8 mouse cellular contexts compared by ENCODE assay signal in genomic region chrX:134601380-134602120, GRCm38 (mm10). TPM values are rescaled to one million over a fixed set of nuclear protein-coding genes. Genes with fewer than 3 reads are reported as not detected.
DNase-seq lines count a peak whose midpoint lies in the region; ATAC-seq and TF ChIP-seq lines count a peak whose summit lies in the region.

No protein-coding gene starts in this region.

- no peak for TF ChIP-seq POLR2A in heart, adult 2 months (IDR thresholded peaks at IDR 0.05; ENCODE audit: insufficient read depth, low read depth, low read length)
- no peak for TF ChIP-seq POLR2A in brain, embryonic 14.5 days (IDR thresholded peaks at IDR 0.05; ENCODE audit: borderline replicate concordance, extremely low read depth, insufficient read depth, insufficient read length, poor library complexity, severe bottlenecking)

- H3K4me3 ChIP-seq in heart, adult 2 months: peak overlapping the region; percentile 62
- H3K4me3 ChIP-seq in hindbrain, embryonic 13.5 days: peak overlapping the region; percentile 49

- H3K27ac ChIP-seq in heart, adult 2 months: peak overlapping the region; percentile 94
- peak overlapping the region; percentile 95 for H3K27ac ChIP-seq in hindbrain, embryonic 13.5 days

- H3K27me3 ChIP-seq in heart, adult 2 months (ENCODE audit: control insufficient read depth, insufficient read depth, low read length): no peaks in the 10 kb centered on the region
- H3K27me3 ChIP-seq in hindbrain, embryonic 13.5 days: no peaks in the 10 kb centered on the region

- H3K36me3 ChIP-seq in heart, adult 2 months (ENCODE audit: control insufficient read depth, insufficient read depth, low read length): 0 out of 2 replicates have a peak, but pooled peaks cover 2% of the 10 kb centered on the region
- H3K36me3 ChIP-seq in hindbrain, embryonic 13.5 days: no peaks in the 10 kb centered on the region

- no peaks in the 10 kb centered on the region for H3K79me2 ChIP-seq in heart, adult 2 months (replicated peaks; ENCODE audit: control insufficient read depth, insufficient read depth, low read length)

- intact Hi-C loops in heart, adult 2 months (cut with DNase I): loop anchor here (2.0 to 5.0 kb wide), 2 partner anchors 17 to 406 kb away; partner anchors contain the start of genes Rpl36a and Zmat1

- peak; percentile 88 for ATAC-seq in hindbrain, embryonic 13.5 days (ENCODE audit: low FRiP score)

- no peaks in the 10 kb centered on the region for H3K9me3 ChIP-seq in hindbrain, embryonic 13.5 days

- H3K4me1 ChIP-seq in heart, adult 2 months (ENCODE audit: control insufficient read depth, insufficient read depth, low read length): peaks cover 2% of the 10 kb centered on the region
- H3K4me1 ChIP-seq in hindbrain, embryonic 13.5 days (replicated peaks): peaks cover 22% of the 10 kb centered on the region

- H3K9ac ChIP-seq in heart, adult 2 months (ENCODE audit: low read depth, low read length): peak overlapping the region; percentile 78
- peak overlapping the region; percentile 69 for H3K9ac ChIP-seq in hindbrain, embryonic 13.5 days

- peak overlapping the region; percentile 56 for H3K4me2 ChIP-seq in hindbrain, embryonic 13.5 days

- TF ChIP-seq EP300 in heart, adult 2 months (IDR thresholded peaks at IDR 0.05; ENCODE audit: insufficient read depth, low read depth, low read length): no peak

- DNase-seq in heart, adult 2 months: no peak
- no peak for DNase-seq in heart, adult 11 months
- DNase-seq in 3T3-L1 (ENCODE audit: low read depth, low spot score): peak; percentile 60
- peak; percentile 82 for DNase-seq in brain, embryonic 14.5 days (ENCODE audit: low read depth)
- peak; percentile 66 for DNase-seq in mesoderm, embryonic 11.5 days (ENCODE audit: low read depth, low spot score)
- DNase-seq in gastrocnemius, adult 8-10 months (ENCODE audit: low spot score in 2 of 2): no peak
- no peak for DNase-seq in cerebellum, adult 9-11 months

- 0 out of 2 replicates have a peak, but pooled peaks have one; percentile 5 for TF ChIP-seq CTCF in heart, adult 2 months (IDR thresholded peaks at IDR 0.05)
- no peak for TF ChIP-seq CTCF in brain, embryonic 14.5 days (IDR thresholded peaks at IDR 0.05; ENCODE audit: borderline replicate concordance, extremely low read depth, insufficient read depth, insufficient read length)

- 13% methylated on average over 38 of the region's 43 CpGs for WGBS in heart, adult 2 months
- 14% methylated on average over 37 of the region's 43 CpGs for WGBS in hindbrain, embryonic 13.5 days

RNA-seq across cellular contexts. Expression of gene Hnrnph2, which starts 0.6 kb away (rescaled TPM):
- 10 to 100 TPM; 63.7 to 74.4 TPM for total RNA-seq in heart, adult 2 months (2021)
- polyA plus RNA-seq in heart, adult 2 months (2012; rRNA removed): 14.4 and 34.6 TPM in 2 replicates
- polyA plus RNA-seq in brain, embryonic 14.5 days (2012; rRNA removed): 78.4 and 86.1 TPM in 2 replicates
- 170 TPM in 2 replicates for polyA plus RNA-seq in hindbrain, embryonic 13.5 days (2015; fragmentation: Nextera tagmentation; extraction: Ambion mirVana)
- total RNA-seq in gastrocnemius, adult 8-10 months (2022): 10 to 100 TPM; 46.0 to 54.3 (median 50.3) TPM

RNA-seq across cellular contexts. Expression of gene Gla, which starts 0.6 kb away (rescaled TPM):
- total RNA-seq in heart, adult 2 months (2021): 1 to 10 TPM; 1.7 TPM
- polyA plus RNA-seq in heart, adult 2 months (2012; rRNA removed): 0.84 and 1.6 TPM in 2 replicates
- polyA plus RNA-seq in brain, embryonic 14.5 days (2012; rRNA removed): 3.4 and 3.6 TPM in 2 replicates
- polyA plus RNA-seq in hindbrain, embryonic 13.5 days (2015; fragmentation: Nextera tagmentation; extraction: Ambion mirVana): 3.1 and 3.5 TPM in 2 replicates
- 1 to 10 TPM; 2.0 to 2.6 (median 2.3) TPM for total RNA-seq in gastrocnemius, adult 8-10 months (2022)

RNA-seq across cellular contexts. Expression of gene Rpl36a, which starts 16.1 kb away (rescaled TPM):
- total RNA-seq in heart, adult 2 months (2021): 100 to 1,000 TPM in 1 of 2 experiments, 10 to 100 TPM in 1; 95.2 to 110 TPM
- polyA plus RNA-seq in heart, adult 2 months (2012; rRNA removed): 96.5 and 124 TPM in 2 replicates
- 699 and 722 TPM in 2 replicates for polyA plus RNA-seq in brain, embryonic 14.5 days (2012; rRNA removed)
- polyA plus RNA-seq in hindbrain, embryonic 13.5 days (2015; fragmentation: Nextera tagmentation; extraction: Ambion mirVana): 223 and 238 TPM in 2 replicates
- 100 to 1,000 TPM in 3 of 4 experiments, 10 to 100 TPM in 1; 80.7 to 125 (median 107) TPM for total RNA-seq in gastrocnemius, adult 8-10 months (2022)

RNA-seq across cellular contexts. Expression of gene Btk, which starts 18.2 kb away (rescaled TPM):
- total RNA-seq in heart, adult 2 months (2021): under 1 TPM; 0.94 to 0.98 TPM
- polyA plus RNA-seq in heart, adult 2 months (2012; rRNA removed): 0.56 and 0.80 TPM in 2 replicates
- polyA plus RNA-seq in brain, embryonic 14.5 days (2012; rRNA removed): 0.33 and 0.39 TPM in 2 replicates
- polyA plus RNA-seq in hindbrain, embryonic 13.5 days (2015; fragmentation: Nextera tagmentation; extraction: Ambion mirVana): 0.63 and 1.1 TPM in 2 replicates
- under 1 TPM in 2 of 4 experiments, not detected in 2; 0.22 to 0.27 TPM for total RNA-seq in gastrocnemius, adult 8-10 months (2022)

RNA-seq across cellular contexts. Expression of gene Timm8a1, which starts 59.9 kb away (rescaled TPM):
- 10 to 100 TPM; 25.0 to 25.1 TPM for total RNA-seq in heart, adult 2 months (2021)
- polyA plus RNA-seq in heart, adult 2 months (2012; rRNA removed): 2.5 and 9.8 TPM in 2 replicates
- polyA plus RNA-seq in brain, embryonic 14.5 days (2012; rRNA removed): 11.3 and 12.8 TPM in 2 replicates
- 45.1 and 46.5 TPM in 2 replicates for polyA plus RNA-seq in hindbrain, embryonic 13.5 days (2015; fragmentation: Nextera tagmentation; extraction: Ambion mirVana)
- total RNA-seq in gastrocnemius, adult 8-10 months (2022): 10 to 100 TPM in 1 of 4 experiments, 1 to 10 TPM in 3; 7.9 to 12.2 (median 9.1) TPM

Comparison
In these comparisons a context has a peak if more than half of its experiments do, and no peak if none do; other contexts are left out.
1. DNase-seq: peak in 3T3-L1 (single experiment), brain, embryonic 14.5 days (single experiment) and mesoderm, embryonic 11.5 days (single experiment); none in heart, adult 2 months (0 of 2), heart, adult 11 months (single experiment), gastrocnemius, adult 8-10 months (0 of 2) and cerebellum, adult 9-11 months (single experiment).